Mouse (Mus musculus) CH12F3 (cell line): ENCODE measurements around the gene Ugt1a9.

Experiments used
- in situ Hi-C: fragments of 300-500 bp; cut with MboI; formaldehyde crosslinking; loops from 2 replicates; pipeline ENCODE4 v1.14.3; 2020; ENCODE audit warnings: low sequenced_read_pairs

Gene Ugt1a9

DNA sequence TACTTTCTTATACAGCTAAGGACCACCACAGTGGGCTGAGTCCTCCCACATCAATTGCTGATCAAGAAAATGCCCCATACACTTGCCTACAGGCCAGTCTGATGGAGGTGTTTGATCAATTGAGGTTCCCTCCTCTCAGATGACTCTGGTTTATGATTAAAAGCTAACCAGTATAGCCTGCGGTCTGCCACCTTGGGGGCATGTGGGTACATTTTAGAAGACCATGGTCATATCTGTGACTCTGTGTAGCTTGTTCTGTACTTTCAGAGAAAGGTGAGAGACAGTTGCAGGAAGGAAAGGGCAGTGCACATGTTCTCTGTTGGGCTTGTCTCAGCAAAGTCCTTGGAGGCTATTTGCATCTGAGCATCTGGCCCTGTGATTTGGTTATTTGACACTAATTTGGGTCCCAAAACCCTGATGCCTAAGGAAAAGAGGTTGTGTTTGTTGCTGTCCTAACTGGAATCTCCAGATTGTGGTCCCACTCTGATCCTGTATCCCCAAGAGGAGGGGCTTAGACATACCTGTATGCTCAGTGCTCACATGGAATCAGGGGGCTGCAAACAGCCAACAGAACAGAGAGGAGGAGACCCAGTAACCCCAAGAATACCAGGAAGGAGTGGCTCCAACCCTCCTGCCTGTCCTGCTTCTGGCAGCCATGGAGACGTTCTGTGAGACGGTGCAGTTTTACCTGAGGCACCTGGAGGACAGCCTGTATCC is 162.2 kb downstream of the Ugt1a9 start:
- in situ Hi-C loops = no loop called here

DNA sequence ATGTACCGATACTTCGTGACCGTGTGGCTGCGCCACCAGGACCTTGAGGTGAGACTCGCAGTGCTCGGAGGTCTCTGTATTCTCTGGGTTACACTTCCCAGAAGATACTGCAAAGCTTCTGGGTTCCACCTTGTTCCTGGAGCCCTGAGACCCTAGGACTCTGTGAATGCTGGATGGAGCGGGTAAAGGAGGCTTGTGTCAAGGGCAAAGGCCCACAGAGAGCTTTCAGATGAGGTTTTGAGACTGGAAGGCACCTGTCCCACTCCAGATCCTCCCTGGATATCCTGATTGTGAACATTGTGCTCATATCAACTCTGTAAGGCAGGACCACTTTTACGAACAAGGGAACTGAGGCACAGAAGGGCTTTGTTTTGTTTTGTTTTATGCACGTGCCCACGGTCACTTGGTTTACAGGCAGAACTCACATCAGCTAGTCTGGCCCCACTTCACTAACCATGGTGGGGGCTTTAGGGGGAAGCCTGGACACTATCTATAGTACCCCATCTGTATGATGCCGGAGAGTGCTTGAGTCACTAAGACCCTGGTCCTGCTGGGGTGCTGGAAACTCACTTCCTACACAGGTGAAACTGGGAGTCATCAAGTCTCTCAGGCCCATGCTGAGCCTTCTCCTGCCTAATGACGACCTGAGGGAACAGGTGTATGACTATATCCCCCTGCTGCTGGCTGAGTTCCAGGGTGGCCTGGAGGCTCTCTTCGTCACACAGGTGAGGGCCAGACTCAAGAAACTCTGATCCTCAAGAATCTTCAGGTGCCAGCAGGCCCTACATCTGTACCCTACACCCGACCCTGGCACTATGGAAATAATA is 163.0 kb downstream of the Ugt1a9 start:
- in situ Hi-C loops = no loop called here

DNA sequence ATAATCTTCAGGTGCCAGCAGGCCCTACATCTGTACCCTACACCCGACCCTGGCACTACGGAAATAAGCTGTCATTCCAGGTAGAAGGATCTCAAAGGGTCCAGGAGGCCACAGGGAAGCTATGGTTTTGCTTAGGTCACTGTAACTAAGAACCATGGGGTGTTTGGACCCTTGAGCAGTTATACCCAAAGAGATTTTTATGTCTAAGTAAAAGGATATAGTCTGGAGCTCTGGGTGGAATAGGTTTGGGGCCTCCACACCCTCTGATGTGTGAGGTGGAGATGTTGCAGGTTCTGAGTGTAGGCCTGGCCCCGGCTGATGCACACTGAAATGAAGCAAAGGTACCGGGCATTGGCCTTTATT is 163.6 kb downstream of the Ugt1a9 start:
- in situ Hi-C loops = no loop called here

DNA sequence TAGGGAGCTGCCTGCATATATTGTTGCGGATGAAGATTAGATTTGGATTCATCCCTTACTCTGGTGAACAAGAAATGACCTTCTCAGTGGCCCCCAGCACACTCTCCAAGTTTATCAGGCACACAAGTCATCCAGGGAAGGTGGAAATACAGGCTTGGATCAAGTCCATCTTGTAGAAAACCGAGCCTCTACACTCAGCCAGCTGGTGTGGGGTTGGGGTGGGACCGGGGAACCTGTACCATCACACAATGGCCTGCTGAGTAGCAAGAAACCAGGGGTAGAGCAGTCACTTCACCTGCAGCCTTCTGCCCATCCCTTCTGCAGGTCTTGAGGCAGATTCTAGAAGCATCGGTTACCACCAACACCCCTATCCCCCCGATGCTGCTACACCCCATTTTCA is 164.0 kb downstream of the Ugt1a9 start:
- in situ Hi-C loops = no loop called here

DNA sequence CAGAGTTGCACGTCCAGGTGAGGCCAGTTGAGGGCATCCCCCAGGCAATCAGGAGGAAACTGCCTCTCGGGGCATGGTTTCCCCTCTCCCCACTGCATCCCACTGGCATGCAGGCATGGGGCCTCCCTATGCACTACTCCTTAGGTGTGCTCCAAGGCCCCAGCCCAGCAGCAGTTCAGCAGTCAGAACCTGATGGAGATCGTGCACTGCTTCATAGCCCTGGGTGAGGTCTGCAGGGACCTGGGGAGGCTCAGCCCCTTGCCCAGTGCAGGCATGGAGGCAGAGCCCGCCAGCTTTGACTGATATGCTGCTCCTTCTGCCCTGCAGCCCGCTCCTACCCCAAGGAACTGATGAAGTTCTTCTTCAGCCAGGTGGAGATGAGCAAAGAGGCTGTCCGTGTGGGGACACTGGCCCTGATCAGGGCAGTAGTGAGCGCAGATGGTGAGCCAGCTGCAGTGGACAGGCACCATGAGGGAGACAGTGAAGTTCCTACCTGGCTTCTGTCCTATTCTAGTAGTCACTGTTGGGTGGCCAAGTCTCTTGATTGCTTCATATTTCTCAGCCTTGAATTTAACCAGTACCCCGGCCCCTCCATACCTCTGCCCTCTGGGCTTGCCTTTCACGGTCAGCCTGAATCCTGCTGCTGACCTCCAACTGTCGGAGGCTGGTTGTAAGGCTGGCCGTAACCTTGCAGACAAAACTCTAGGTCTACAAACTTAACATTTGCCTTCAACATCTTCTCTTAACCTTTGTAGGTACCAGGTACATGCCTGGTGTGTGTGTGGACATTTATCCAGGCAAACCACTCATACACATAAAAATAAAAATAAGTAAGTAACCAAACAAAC is 164.7 kb downstream of the Ugt1a9 start:
- in situ Hi-C loops = no loop called here

DNA sequence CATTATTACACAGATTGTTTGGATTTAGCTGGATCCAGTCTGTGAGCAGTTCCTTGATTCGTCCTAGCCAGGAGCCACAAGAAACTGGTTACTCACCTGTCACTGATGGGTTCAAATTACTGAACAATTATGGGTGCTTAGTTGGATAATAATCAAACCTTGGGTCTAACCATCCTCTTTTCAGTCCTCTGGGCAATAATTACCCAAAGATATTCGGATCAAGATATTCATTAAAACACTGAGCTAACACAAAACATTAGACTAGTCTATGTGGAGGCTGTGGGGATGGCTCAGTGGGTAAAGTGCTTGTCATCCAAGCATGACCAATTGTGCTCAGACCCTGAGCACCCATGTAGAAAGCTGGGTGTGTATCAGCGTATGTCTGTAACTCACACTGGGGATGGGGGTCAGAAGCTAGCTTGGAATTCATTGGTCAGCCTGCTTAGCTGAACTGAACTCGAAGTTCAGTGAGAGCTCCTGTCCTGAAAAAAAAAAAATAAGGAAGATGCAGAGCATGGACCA is 165.4 kb downstream of the Ugt1a9 start:
- in situ Hi-C loops = no loop called here

DNA sequence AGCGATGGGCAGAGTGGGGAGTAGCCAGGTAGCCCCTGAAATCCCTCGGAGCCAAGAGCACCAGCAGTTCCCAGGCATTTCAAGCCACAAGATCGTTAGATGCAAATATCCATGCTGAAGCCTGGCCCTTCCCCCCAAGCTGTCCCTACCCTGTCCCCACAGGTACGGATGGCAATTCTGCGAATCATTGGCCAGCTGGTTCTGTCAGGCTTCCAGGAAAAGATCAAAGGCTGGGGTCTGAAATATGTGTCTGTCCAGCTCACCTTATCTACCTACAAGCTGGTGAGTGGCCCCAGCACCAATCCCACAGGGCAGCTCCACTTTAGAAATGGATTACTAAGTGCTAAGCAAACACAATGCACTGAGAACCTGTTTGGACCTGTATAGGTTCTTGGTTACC is 166.7 kb downstream of the Ugt1a9 start:
- in situ Hi-C loops = no loop called here

DNA sequence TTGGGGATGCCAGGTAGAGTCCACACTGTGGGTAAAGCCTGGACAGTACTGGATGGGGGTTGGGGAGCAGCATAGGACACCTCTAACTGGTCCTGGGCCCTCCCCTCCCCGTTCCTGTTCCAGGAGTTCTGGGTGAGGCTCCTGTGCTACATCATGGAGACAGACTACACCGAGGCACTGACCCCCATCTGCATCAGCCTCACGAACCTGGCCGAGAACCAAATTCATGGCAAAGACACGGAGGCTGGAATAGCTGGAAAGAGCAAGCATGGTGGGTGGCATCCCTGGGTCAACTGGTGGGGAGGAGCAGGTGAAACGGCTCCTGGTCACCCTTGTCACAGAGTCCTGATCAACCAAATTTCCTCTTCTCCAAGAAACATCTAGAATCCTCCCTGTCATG is 168.2 kb downstream of the Ugt1a9 start:
- in situ Hi-C loops = no loop called here

DNA sequence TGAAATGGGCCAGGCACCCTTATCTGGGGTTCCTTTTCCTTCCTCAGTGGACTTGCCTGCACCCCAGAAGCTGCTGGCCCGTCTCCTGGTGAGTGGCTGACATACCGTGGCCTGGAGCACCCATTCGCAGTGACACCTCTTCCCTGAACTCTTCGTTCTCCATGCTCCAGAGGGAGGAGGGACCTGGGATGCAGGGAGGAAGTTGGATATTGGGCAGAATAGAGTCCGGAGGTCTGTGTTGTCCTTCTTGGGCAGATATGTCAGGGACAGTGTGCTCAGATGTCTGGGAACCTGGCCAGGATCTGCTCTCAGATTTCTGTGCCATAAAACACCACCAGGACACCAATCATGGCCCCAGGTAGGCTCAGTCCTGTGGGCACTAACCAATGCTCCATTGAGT is 169.5 kb downstream of the Ugt1a9 start:
- in situ Hi-C loops = no loop called here

DNA sequence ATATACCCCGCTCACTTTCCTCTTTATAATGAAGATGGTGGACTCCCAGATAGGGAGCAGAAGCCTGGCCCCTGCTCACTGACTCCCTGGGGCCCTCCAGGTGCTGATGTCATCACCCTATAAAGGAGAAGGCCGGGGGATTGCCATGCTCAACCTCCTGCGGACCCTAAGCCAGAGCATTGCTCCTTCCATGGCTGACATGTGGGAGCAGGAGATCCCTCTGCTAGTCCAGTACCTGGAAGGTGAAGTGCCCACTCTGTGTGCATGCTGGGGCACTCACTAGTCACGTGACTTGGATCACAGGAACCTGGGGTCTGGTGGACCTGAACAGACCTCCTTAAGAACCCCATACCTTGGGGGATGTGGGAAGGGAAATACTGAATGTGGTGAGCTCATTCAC is 170.0 kb downstream of the Ugt1a9 start:
- in situ Hi-C loops = no loop called here

DNA sequence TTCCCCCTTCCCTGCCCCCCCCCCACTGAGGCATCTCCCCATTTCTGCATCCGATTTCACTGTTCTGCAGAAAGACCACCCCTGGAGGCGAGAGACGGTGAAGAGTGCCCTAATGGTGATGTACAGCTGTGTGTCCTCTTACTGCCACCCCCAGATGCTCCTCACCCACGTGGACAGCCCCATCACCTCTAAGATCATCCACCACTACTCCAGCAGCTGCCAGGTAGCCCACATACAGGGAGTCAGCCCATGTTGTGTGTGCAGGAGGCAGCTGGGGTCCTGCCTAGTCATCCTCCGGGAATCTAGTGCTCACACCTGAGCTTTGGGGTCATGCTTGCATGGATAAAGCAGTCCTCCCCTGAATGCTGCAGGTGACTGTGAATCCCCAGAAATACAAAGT is 173.3 kb downstream of the Ugt1a9 start:
- in situ Hi-C loops = no loop called here

DNA sequence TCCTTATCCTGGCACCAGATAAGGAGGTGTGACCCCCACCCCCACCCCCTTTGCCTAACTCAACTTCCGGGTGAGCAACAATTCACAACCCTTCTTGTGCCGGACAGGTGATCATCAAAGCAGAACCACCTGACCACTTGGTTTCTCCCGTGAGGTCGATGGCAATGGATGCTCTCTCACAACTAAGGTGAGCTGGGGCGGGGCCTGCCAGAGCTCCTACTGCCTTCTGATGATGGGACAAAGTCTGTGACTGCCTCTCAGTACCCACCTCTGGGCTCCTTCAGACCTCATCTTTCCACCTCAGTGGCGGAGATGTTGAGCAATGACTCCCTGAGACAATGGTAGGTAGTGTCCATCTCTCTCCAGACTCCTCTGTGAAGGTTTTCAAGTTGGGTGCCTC is 175.3 kb downstream of the Ugt1a9 start:
- in situ Hi-C loops = no loop called here

DNA sequence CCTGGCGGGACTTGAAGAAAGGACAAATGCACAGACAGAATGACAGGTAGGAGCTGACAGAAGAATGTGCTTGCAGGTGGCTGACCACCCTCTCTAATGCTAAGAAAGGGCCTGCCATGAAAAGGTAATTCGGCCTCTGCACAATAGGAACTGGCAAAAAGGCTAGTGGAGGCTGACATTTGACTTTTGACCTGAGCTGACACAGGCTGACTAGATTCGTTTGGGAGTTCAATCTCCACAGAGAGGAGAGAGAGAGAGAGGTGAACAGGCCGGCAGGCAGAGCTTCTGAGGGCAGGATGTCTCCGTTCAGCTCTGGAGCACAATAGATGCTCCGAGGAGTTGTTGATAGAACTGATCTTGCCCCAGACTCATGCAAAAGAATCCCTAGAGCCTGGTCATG is 175.8 kb downstream of the Ugt1a9 start:
- in situ Hi-C loops = no loop called here

DNA sequence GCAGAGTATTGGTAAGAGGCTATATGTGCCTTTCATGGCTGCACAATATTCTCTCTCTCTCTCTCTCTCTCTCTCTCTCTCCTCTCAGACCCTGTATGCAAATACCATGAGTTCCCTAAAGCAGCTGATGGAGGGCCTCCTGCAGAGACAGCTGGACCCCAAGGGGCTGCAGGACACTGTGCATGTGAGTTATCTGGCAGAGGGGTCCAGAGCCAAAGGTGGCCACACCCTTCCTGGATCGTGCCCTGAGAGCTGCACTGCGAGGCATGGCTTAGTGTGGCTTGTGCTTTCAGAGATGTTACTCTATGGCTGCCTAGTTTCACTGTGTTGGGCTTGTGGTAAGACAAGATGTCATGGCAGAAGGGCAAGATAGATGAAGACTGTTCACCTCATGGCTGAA is 177.1 kb downstream of the Ugt1a9 start:
- in situ Hi-C loops = no loop called here

DNA sequence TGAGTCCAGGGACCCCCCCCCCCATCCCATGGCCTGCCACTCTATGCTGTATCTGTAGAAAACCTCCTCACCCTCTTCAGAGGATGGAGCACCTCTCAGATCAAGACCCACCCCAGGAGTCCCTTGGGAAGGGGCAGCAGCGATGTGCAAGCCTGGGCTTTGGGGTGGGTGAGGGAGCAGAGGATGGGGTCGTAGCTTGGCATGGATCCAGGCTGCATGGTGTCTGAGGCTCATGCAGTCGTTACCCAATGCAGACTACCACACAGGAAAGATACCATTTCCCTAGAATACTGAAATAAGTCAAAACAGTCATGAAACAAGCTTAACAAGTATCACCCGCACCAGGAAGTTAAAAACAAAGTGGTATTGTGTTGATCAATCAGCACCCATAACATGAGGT is 178.1 kb downstream of the Ugt1a9 start:
- in situ Hi-C loops = no loop called here

DNA sequence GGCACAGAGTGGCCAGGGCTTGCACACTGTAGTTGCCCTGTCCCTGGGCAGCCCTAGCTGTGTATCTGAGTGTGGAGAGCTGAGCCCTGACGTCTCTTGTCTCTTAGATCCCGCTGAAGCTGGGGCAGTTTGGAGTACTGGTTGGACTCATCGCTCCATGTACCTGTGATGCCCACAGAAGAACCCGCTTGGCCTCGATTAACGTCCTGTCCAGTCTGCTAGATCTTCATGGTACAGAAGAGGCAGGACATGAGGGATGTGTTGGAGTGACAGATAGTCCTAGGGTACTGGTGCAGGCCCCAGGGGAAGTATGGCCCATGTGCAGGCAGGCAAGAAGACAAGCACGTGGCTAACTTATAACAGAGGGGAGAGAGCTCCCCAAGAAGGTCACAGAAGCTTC is 179.0 kb downstream of the Ugt1a9 start:
- in situ Hi-C loops = no loop called here

DNA sequence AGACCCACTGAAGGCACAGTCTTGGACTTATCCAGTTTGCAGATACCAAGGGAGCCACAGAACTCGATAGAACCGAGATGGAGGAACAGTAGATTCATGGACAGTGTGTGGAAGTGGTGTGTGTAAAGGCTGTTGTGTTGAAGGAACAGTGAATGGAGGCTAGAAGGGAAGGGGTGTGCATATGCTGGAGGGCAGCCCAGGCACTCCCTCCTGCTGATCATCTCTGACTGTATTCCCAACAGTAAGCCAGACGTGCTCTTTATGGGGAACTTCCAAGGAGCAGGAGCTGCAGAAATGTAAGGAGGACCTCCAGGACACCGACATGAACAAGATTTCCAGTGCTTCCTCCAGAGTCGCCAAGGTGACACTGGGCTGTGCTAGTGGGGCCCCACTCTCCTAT is 179.4 kb downstream of the Ugt1a9 start:
- in situ Hi-C loops = no loop called here

DNA sequence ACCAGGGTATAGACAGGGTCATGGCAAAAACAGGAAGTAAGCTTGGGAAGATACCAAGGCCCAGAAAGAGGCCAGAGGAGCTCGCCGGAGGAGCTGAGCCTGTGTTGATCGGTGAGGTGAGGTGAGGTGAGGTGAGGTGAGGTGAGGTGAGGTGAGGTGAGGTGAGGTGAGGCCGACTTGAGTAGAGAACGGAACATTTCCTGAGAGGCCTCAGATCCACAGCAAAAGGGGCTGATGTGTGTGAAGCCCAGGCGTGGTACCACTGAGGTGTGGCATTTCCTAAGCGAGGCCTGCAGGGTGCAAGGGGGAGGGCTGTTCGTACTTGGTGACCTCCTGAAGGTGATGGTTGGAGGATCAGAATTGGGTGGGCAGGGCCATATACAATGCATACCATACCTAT is 182.5 kb downstream of the Ugt1a9 start:
- in situ Hi-C loops = no loop called here

DNA sequence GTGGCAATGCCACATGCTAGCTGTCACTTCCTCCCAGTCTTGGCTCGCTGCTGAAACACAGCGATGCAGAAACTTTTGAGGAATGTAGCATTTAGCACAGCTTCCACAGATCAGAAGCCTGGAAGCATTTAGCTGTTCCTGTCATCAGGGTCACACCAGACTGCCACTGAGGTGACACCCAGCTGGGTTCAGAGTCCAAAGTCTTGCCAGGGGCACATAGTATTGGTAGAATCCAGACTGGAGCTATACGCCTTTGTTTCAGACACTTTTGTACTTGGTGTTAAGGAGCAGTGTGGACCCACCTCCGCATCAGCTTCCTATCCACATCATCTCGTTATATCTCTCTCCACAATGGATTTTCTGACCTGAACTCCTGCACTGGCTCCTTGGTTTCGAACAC is 182.9 kb downstream of the Ugt1a9 start:
- in situ Hi-C loops = no loop called here

DNA sequence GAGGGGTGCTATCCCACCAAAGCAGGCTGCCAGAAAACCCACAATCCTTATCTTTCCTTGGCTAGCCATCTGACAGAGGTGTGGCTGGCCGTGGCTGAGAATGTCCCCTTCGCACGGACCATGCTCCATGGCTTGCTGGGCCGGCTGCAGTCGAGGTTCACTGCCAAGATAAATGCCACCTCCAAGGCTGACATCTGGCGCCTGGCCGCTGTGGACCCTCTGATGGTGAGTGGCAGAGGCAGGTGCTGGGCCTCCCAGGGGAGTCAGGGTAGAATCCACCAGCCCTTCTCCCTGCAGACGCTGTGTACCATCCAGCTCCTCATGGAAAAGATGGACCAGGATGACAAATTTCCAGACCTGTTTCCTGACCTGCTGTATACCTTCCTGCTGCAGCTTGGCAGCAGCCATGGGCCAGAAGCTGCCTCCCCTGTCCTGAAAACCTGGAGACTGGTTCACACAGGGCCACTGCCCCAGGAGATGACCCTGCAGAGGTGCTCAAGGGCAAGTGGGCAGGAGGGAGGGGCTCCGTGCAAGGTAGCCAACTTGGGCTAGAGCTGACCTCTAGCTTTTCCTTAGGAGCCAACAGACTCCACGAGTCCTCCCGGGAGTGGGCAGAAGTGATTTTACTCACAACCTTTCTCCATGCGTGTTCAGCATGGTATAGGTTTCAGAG is 184.3 kb downstream of the Ugt1a9 start:
- in situ Hi-C loops = no loop called here

DNA sequence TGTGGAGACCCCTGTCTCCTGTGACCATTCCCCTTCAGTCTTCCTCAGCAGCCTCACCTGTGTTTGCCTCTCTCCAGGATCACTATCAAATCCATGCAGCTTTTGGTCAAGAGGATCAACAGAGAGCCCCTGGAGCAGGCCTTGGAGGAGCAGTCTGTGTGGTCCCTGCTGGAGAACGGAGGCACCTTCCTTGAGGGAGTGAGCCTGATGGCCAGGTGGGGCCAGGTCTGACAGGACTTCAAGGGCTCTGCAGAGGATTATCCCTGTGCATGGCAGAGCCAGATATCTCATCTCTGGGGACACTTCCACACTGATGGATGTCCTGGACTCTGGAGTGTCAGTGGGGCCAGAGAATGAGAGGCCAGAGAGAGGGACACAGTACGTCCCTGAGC is 184.9 kb downstream of the Ugt1a9 start:
- in situ Hi-C loops = no loop called here
